Mouse (Mus musculus) E14TG2a.4 (cell line): ENCODE measurements around the gene Cox19.
A peak's percentile ranks its signal among the peaks of the same experiment; 100 is the strongest.

ENCODE experiments used
- H3K27me3 ChIP-seq: 2 replicates; pipeline ENCODE4 v1.6.1; 2014; ENCODE audit warnings: low read length, control low read depth; ENCODE audit not compliant: insufficient read depth
- H3K36me3 ChIP-seq: 2 replicates; pipeline ENCODE4 v1.6.1; 2014; ENCODE audit warnings: low read length, control low read depth; ENCODE audit not compliant: insufficient read depth
- H3K4me1 ChIP-seq: replicated peaks from 2 replicates; pipeline ENCODE4 v1.6.1; 2014; ENCODE audit warnings: low read depth, low read length, control low read depth
- H3K4me3 ChIP-seq: replicated peaks from 2 replicates; pipeline ENCODE4 v1.5.1; 2014; ENCODE audit warnings: mild to moderate bottlenecking, low read length
- H3K9me3 ChIP-seq: 2 replicates; pipeline ENCODE4 v1.6.1; 2014; ENCODE audit warnings: low read length, control low read depth
- CTCF ChIP-seq: conservative IDR thresholded peaks from 2 replicates; pipeline ENCODE4 v1.5.1; 2014; ENCODE audit warnings: low read length
- NANOG ChIP-seq: IDR thresholded peaks from 2 replicates; pipeline ENCODE4 v1.6.1; 2014; ENCODE audit warnings: borderline replicate concordance, low read length, mixed read lengths
- POU5F1 ChIP-seq: IDR thresholded peaks from 2 replicates; pipeline ENCODE4 v1.6.1; 2014; ENCODE audit warnings: low read length, borderline replicate concordance

Cox19 gene

DNA sequence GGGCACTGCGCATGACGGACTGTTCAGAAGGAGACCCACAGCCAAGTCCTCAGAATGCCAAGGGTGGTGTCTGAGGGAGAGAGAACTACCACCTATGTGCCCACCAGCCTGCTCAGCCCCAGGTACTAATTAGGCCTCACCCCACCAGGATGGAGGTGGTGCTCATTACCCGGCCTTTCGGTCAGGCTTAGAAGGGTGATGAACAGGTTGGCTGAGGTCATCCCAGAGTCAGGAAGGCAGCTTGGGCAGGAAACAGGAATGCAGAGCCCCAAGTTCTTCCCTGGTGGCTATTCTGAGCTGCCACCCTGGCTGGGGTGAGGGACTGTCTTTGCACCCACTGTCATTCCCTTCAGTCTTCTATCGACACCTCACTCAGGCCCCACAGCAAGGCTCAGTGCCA is 34.8 kb upstream of the Cox19 start:
- TF ChIP-seq CTCF (no peak), NANOG (no peak), POU5F1 (no peak)
- Histone ChIP-seq H3K4me3 (no peak overlapping the region), H3K4me1 (peaks cover 66% of the 10 kb centered on the region), H3K36me3 (peaks cover 28% of the 10 kb centered on the region), H3K9me3 (no peaks in the 10 kb centered on the region), H3K27me3 (0 out of 2 replicates have a peak, but pooled peaks cover 4% of the 10 kb centered on the region)

DNA sequence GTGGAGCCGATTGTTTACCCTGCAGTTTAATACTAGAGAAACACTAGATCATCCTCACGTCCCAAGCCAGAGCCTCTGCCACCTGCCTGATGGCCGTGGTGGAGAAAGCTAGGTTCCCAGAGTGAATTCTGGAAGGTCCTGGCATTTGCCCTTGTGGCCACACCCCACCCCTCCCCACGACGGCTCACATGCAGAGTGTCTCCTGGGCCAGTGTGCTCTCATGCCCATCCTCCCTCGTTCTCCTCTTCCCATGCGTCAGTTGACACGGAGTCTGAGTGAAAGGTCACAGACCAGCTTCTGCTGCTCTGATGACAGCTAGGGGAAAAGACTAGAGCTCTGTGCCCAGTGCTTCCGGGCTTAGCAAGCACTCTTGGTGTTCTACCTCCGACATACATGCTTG is 33.3 kb upstream of the Cox19 start:
- Histone ChIP-seq H3K9me3 (no peaks in the 10 kb centered on the region), H3K27me3 (0 out of 2 replicates have a peak, but pooled peaks cover 4% of the 10 kb centered on the region), H3K36me3 (peaks cover 28% of the 10 kb centered on the region), H3K4me1 (peaks cover 68% of the 10 kb centered on the region), H3K4me3 (no peak overlapping the region)
- TF ChIP-seq CTCF: no peak
- no peak for TF ChIP-seq POU5F1
- no peak for TF ChIP-seq NANOG

DNA sequence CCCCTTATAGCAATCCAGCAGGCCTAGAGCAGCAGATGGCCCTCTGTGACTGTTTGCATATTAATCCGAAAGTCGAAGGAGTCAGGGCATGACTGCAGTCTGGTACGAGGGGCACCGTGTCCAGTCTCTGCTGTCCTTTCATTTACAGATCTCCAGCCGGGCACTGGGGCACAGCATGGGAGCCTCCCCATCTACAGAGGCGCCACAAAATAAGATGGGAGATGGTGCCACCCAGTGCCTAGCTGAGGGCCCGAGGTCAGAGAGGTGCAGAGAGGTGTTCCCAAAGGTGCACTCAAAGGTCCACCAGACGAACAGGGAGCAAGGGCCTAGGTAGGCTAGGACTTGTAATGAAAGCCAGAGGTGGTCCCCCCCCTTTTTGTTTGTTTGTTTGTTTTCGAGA is 32.0 kb upstream of the Cox19 start:
- no peak overlapping the region for H3K4me3 ChIP-seq
- TF ChIP-seq CTCF (no peak), POU5F1 (no peak), NANOG (no peak)
- H3K9me3 ChIP-seq: no peaks in the 10 kb centered on the region
- H3K36me3 ChIP-seq: peaks cover 24% of the 10 kb centered on the region
- H3K4me1 ChIP-seq: peaks cover 76% of the 10 kb centered on the region
- H3K27me3 ChIP-seq: 0 out of 2 replicates have a peak, but pooled peaks cover 4% of the 10 kb centered on the region

DNA sequence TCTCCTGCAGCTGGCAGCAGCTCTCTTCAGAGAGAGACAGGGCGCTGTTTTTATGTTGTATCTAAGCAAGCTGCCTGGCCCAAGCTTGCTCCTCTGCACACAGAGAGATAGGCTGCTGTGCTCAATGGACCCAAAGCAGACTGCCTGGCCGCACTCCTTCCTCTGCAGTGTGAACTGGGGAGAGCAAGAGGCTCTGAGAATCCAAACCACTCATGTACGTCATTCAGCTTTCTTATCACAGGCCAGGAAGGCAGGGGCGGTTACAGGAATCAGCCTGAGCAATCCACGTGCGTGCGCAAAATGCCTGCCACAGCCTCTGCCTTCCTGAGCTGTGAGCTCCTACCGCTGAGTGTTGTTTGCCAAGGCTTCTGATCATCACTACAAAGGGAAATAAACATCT is 31.5 kb upstream of the Cox19 start:
- no peak for TF ChIP-seq NANOG
- no peak for TF ChIP-seq CTCF
- no peak for TF ChIP-seq POU5F1
- Histone ChIP-seq H3K4me1 (peaks cover 76% of the 10 kb centered on the region), H3K9me3 (no peaks in the 10 kb centered on the region), H3K27me3 (0 out of 2 replicates have a peak, but pooled peaks cover 4% of the 10 kb centered on the region), H3K36me3 (peaks cover 26% of the 10 kb centered on the region), H3K4me3 (no peak overlapping the region)

DNA sequence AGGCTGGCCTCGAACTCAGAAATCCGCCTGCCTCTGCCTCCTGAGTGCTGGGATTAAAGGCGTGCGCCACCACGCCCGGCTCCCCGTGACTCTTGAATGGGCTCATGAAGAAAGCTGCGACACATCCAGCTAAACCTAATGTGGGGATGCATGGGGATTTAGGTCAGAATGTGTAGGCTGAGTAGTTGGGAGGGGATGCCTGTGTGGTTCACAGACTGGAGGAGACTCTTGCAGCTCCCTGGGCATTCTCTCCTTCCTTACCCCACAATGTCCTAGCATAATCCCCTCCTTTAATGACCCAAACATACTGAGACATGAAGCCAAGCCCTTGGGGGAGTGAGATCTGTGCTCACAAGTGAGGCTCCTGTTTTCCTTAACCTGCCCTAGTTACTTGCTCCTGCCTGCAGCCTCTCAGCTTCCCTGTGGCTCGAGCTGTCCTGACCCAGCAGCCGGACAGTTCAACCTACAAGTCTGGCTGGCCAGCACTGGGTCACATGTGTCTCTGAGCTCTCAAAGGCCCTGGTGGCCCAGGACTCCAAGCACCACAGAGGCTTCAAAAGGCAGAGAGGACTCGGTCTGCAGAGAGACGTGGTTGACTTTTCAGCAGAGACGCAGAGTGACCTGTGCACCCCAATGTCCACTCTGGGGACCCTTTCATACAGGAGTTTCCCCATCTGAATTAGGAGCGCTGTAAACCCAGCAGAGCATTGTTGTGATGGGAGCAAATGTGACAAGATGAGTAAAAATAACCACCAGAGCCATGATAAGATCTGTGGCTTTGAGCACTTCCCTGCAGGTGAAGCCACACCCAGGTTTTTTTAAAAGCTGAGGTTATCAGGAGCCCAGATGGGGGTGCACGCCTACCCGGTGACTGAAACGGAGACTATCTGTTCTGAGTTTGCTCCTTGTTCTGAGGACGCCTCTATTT is 30.6 kb upstream of the Cox19 start:
- peaks cover 78% of the 10 kb centered on the region for H3K4me1 ChIP-seq
- H3K9me3 ChIP-seq: no peaks in the 10 kb centered on the region
- peak overlapping the region; percentile 5; the same call in 1 of the 2 replicates for H3K4me3 ChIP-seq
- H3K36me3 ChIP-seq: peaks cover 34% of the 10 kb centered on the region
- TF ChIP-seq CTCF: no peak
- no peak for TF ChIP-seq NANOG
- TF ChIP-seq POU5F1: no peak
- H3K27me3 ChIP-seq: 0 out of 2 replicates have a peak, but pooled peaks cover 4% of the 10 kb centered on the region

DNA sequence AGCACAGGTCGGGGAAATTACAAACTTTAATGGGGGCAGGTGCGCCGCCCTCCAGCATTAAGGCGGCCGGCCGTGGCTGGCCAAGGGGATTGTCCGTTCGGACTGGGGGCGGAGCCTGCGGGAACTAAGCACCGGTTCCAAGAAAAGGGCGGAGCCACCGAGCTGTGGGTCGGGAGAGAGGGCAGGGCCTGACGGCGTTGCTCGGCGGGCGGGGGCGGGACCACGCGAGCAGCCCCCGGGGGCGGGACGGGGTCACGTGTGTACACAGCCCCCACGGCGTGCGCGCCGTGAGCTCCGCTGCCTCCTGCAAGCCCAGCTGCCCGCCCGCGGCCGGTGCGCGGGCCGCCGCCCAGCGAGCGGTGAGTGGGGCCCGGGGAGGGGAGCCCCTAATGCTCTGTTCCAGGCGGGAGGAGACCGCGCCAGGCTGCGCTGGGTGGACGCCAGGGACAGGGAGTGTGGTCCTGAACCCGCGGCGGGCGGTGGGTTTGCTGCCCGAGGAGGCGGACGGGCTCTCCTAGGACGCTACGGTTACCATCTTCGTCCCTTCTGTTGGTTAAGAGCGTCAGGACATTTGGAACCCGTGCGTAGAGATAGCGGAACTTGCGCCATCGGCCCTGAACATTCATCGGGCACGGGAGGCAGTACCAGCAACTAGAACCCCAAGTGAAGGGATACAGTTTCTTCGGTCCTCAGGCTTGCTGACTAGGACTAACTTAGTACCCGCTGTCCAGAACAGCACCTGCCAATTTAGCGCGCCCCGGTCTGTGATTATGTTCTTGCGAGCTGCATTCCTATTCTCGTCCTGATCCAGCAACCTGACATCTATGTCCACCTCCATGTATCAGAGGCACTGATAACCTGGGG is 29.4 kb upstream of the Cox19 start:
- TF ChIP-seq POU5F1 (no peak), CTCF (no peak), NANOG (no peak)

DNA sequence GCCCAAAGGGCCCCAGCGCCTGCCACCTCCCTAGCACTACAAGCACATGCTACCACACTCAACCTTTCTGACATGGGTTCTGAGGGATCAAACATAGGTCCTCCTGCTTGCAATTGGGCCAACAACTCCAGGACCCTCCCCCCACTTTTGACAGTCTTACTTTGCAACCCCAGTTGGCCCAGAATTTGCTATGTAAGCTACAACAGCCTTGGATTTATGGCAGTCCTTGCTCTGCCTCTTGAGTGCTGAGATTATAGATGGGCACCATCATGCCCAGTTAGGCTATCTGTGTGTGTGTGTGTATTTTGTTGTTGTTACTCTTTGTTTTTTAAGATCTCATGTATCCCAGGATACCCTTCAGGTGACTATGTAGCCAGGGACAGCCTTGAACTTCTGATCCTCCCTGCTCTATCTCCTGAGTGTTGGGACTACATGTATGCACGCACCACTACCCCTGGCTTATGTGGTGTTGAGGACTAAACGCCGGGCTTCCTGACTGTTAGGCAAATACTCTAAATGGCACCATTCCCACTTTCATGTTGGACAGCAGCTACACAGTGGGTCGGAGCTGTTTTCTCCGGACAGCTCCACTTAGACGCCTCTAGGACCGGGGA is 28.7 kb upstream of the Cox19 start:
- H3K4me3 ChIP-seq: peak overlapping the region; percentile 85
- 0 out of 2 replicates have a peak, but pooled peaks cover 4% of the 10 kb centered on the region for H3K27me3 ChIP-seq
- peaks cover 83% of the 10 kb centered on the region for H3K4me1 ChIP-seq
- H3K9me3 ChIP-seq: no peaks in the 10 kb centered on the region
- no peak for TF ChIP-seq NANOG
- TF ChIP-seq CTCF: no peak
- no peak for TF ChIP-seq POU5F1
- peaks cover 28% of the 10 kb centered on the region for H3K36me3 ChIP-seq

More for the DNA sequence above, 29.4 kb upstream of the Cox19 start:
- Histone ChIP-seq H3K4me1 (peaks cover 82% of the 10 kb centered on the region), H3K27me3 (0 out of 2 replicates have a peak, but pooled peaks cover 4% of the 10 kb centered on the region), H3K36me3 (peaks cover 30% of the 10 kb centered on the region), H3K9me3 (no peaks in the 10 kb centered on the region), H3K4me3 (peak overlapping the region; percentile 85)

GRCm38 (mm10) chr5:139378986-139379629 is 27.9 kb upstream of the Cox19 start:
- 0 out of 2 replicates have a peak, but pooled peaks cover 4% of the 10 kb centered on the region for H3K27me3 ChIP-seq
- H3K4me1 ChIP-seq: peaks cover 85% of the 10 kb centered on the region
- H3K9me3 ChIP-seq: no peaks in the 10 kb centered on the region

More at GRCm38 (mm10) chr5:139378986-139379629, 27.9 kb upstream of the Cox19 start:
- TF ChIP-seq NANOG (no peak), CTCF (no peak), POU5F1 (no peak)
- Histone ChIP-seq H3K36me3 (peaks cover 23% of the 10 kb centered on the region), H3K4me3 (0 out of 2 replicates have a peak overlapping the region, but pooled peaks have one; percentile 85)
